Mouse (Mus musculus): ENCODE results near the gene Znhit6.

Gene Znhit6

GRCm38 (mm10) chr3:145645463-145645862, 69.5 kb downstream of the Znhit6 start:
- no peak for DNase-seq (ENCODE audit: low spot score in 2 of 2)

GRCm38 (mm10) chr3:145646009-145646408, 70.0 kb downstream of the Znhit6 start:
- no peak for DNase-seq (ENCODE audit: low spot score in 2 of 2)

GRCm38 (mm10) chr3:145646666-145647065, 70.7 kb downstream of the Znhit6 start:
- DNase-seq (ENCODE audit: low spot score in 2 of 2) = no peak

GRCm38 (mm10) chr3:145647416-145647815, 71.4 kb downstream of the Znhit6 start:
- DNase-seq (ENCODE audit: low spot score in 2 of 2) = no peak

- DNase-seq (ENCODE audit: low spot score in 2 of 2) = peak in 1 of 2 experiments; percentile 11
These were observed 72.3 kb downstream of the Znhit6 start for GRCm38 (mm10) chr3:145648097-145648931.

GRCm38 (mm10) chr3:145648991-145649851, 73.2 kb downstream of the Znhit6 start:
- peak; percentile 17 to 19 for DNase-seq (ENCODE audit: low spot score in 2 of 2)

- peak; percentile 62 to 65 for DNase-seq (ENCODE audit: low spot score in 2 of 2)
These were observed 73.8 kb downstream of the Znhit6 start, which contains the start of gene Ccn1 for GRCm38 (mm10) chr3:145649852-145650202. Gene Ccn1, minus strand, starts transcription at chr3:145649981.

GRCm38 (mm10) chr3:145650298-145651011, 74.5 kb downstream of the Znhit6 start:
- DNase-seq (ENCODE audit: low spot score in 2 of 2) = no peak

GRCm38 (mm10) chr3:145651029-145651977, 75.3 kb downstream of the Znhit6 start:
- DNase-seq (ENCODE audit: low spot score in 2 of 2) = peak; percentile 15 to 29

GRCm38 (mm10) chr3:145651978-145652321, 75.9 kb downstream of the Znhit6 start:
- no peak for DNase-seq (ENCODE audit: low spot score in 2 of 2)

GRCm38 (mm10) chr3:145652322-145653131, 76.5 kb downstream of the Znhit6 start:
- peak; percentile 13 to 28 for DNase-seq (ENCODE audit: low spot score in 2 of 2)

GRCm38 (mm10) chr3:145653191-145653940, 77.4 kb downstream of the Znhit6 start:
- peak; percentile 45 to 53 for DNase-seq (ENCODE audit: low spot score in 2 of 2)

- no peak for DNase-seq (ENCODE audit: low spot score in 2 of 2)
These were observed 78.0 kb downstream of the Znhit6 start for GRCm38 (mm10) chr3:145654028-145654427.

Measured in frontal cortex, postnatal 36 days (tissue).